Mouse (Mus musculus) left cerebral cortex, adult 2 months (tissue): Measurements from ENCODE around the gene Elob. TPM values are rescaled to one million over a fixed set of nuclear protein-coding genes. Genes with fewer than 3 reads are reported as not detected.
A peak's percentile ranks its signal among the peaks of the same experiment; 100 is the strongest.

Source experiments
- DNase-seq, 2 experiments: peaks; one replicate each; pipeline ENCODE4 v3.0.0; 2021 to 2022; ENCODE audit warnings: low spot score in 2 of 2, mixed read lengths in 1 of 2; ENCODE audit errors: extremely low spot score in 1 of 2
- H3K27ac ChIP-seq: fragments of 200-600 bp; 2 replicates; pipeline ENCODE4 v1.8.1; 2022
- H3K4me3 ChIP-seq: fragments of 200-600 bp; 2 replicates; pipeline ENCODE4 v1.8.1; 2022
- CTCF ChIP-seq: fragments of 200-600 bp; IDR thresholded peaks from 2 replicates; pipeline ENCODE4 v1.8.1; 2022; ENCODE audit warnings: antibody characterized with exemption, mild to moderate bottlenecking, moderate library complexity
- intact Hi-C: fragments of 180-260 bp; cut with DNase I; formaldehyde crosslinking; loops from one replicate; pipeline ENCODE4 v1.15.1; 2025
- long read RNA-seq, 2 experiments: library from polyadenylated mRNA; stranded (forward); transcript quantifications; one replicate each; pipeline ENCODE4 v2.0.0; 2021; ENCODE audit warnings: borderline mapping rate in 2 of 2
- total RNA-seq, 2 experiments: library from RNA; stranded (reverse); gene quantifications; 2 replicates each; pipeline ENCODE4 v1.2.3; 2021

Elob gene
- total RNA-seq: 100 to 1,000 TPM; 337 to 365 TPM
- long read RNA-seq, experiment 1, transcript Elob-201 (4 exons, 537 nt): major isoform, 162 of 194 reads
- long read RNA-seq, experiment 1, transcript Elob-202 (3 exons, 581 nt): minor isoform, 18 of 194 reads
- long read RNA-seq, experiment 1, partial matches to known transcripts: 4 of 194 reads
- long read RNA-seq, experiment 1, other reads (novel, unspliced or antisense): 2 of 194 reads
- long read RNA-seq, experiment 2, transcript Elob-201 (4 exons, 537 nt): major isoform, 109 of 134 reads
- long read RNA-seq, experiment 2, transcript Elob-202 (3 exons, 581 nt): minor isoform, 13 of 134 reads
- long read RNA-seq, experiment 2, partial matches to known transcripts: 6 of 134 reads
- long read RNA-seq, experiment 2, other reads (novel, unspliced or antisense): 1 of 134 reads

DNA sequence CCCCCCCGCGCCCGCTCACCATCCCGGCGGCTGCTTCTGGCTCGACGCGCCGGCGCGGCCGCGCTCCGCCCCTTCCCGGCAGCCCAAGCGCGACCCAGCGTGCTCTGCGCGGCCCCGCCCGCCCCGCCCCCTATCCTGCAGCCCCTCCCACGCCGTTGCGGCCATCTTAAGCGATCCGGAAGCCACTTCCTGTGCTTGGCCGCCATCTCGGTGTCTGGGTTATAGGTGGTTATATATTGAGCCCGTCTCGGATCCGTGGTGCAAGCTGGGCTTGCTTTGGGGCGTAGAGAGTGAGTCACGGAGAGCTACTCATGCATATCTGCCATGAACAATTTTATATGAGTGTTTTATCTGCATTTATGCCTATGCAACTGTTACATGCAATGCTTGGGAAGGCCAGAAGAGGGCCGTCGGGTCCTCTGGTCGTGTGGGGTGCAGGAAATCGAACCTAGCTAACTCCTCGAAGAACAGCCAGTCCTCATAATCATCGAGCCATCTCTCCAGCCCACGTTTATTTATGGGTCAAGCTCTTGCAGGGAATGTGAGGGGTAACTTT lies at the start of gene Elob:
Gene Elob (minus strand): TSS at position 73 of the 556 bp plus-strand sequence.
- peak; percentile 82 for TF ChIP-seq CTCF
- DNase-seq: peak; percentile 83 to 84
- intact Hi-C loops: loop anchor here (2.0 kb wide), 1 partner anchor 58 kb away; the partner anchor contains the start of gene Flywch1
- Histone ChIP-seq H3K27ac (peak within 1 kb of the TSS; percentile 96), H3K4me3 (peak within 1 kb of the TSS; percentile 90)

DNA sequence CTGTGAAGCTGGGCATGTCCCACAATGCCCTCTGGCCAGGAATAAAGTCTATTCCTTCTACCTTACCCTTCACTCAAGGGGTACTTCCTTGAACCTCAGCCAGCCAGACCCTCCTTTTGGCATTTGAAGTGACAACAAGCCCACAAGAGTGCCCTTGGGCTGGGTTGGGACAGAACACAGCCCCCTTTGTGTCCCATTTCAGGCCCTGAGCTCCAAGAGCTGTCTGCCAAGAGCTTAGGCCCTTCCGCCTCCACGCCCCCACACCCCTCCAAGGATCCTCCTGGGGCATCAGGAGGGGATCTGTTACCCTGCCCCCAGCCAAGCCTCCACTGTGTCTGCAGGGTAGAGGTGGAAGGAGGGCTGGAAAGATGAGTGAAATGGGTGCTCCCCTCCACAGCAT lies 48.2 kb upstream of the Elob start:
- no peak overlapping the region for H3K27ac ChIP-seq
- no peak overlapping the region for H3K4me3 ChIP-seq
- intact Hi-C loops: no loop called here
- TF ChIP-seq CTCF: no peak
- no peak for DNase-seq

DNA sequence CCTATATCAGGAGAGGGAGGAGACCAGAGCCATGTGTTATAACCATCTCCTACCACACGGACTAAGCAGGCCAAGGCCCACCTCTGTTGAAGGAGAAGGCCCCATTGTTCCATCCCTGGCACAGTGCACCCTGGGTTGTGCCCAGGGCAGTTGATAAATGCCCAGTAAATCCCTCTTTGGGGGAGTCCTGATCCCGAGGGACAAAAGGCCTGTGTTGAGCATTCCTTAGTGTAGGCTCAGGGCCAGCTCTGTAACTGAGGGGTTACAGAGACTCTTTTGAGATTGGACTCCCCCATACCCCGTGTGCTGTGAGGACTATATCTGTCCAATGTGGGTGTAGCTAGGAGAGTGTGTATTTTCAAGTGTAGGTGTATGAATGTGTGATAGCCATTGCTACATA lies 47.8 kb upstream of the Elob start:
- intact Hi-C loops: no loop called here
- DNase-seq: no peak
- no peak overlapping the region for H3K27ac ChIP-seq

DNA sequence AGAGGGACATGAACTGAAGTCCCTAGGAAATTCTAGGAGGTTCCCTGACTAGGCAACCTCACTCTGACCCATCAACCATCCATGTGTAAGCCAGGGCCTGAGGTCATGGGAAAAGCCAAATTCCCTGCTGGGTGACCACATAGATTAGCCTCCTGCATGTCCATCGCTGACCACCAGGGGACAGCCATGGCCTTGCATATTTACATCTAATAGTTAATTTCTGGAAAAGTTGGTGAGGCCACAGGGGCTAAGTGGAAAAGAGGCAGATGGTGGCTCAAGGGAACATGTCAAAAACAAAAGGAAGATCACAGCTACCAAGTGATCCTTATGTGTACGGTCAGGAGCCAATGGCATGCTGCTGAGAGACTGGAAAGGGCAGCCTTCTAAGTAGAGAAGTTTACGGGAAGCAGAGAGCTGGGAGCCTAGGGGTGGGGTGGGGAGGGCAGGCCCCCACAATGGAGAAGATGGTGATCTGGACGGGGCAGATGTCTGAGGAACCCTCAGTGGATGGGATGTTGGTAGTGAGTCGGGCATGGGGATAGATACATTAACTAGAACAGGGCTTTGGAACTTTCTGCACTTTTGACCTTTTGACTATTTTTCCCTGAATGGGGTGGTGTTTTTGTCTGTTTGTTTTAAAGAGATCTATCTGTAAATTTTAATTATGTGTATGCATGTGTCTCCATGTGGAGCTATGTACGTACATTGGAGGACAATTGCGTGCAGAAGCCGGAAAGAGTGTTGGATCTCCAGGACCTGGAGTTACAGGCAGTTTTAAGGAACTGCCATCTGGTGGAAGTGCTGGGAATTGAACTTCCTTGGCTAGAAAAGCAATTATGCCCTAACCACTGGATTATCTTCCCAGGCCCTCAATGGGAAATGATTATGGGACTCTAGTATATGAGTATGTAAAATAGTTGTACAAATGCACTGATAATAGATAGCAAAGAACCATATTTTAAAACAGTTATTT lies 45.2 kb upstream of the Elob start:
- intact Hi-C loops: loop anchor here (1.0 kb wide), 1 partner anchor 86 kb away; no protein-coding TSS in a partner anchor
- DNase-seq: peak in 1 of 2 experiments; percentile 20
- H3K27ac ChIP-seq: no peak overlapping the region

More for the DNA sequence above, 47.8 kb upstream of the Elob start:
- no peak; the same call in none of the 2 replicates for TF ChIP-seq CTCF
- no peak overlapping the region for H3K4me3 ChIP-seq

DNA sequence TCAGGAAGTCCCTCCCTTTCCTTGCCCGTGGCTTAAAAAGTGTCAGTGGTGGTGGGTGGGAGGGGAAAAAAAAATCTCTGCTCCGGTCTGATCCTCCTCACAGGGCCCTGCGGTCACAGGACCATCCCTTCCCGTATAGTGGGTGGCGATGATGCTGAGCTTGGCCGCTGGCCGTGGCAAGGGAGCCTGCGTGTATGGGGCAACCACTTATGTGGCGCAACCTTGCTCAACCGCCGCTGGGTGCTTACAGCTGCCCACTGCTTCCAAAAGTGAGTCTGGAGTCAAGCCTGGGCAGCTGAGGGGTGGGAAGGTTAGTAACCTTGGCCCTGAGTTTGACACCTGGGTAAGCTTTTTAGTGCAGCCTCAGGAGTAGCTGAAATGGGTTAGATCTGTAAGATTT lies 39.6 kb upstream of the Elob start:
- no peak for TF ChIP-seq CTCF
- H3K27ac ChIP-seq: no peak overlapping the region
- intact Hi-C loops: no loop called here
- no peak for DNase-seq
- H3K4me3 ChIP-seq: no peak overlapping the region

More for the DNA sequence above, 45.2 kb upstream of the Elob start:
- TF ChIP-seq CTCF: peak; percentile 80
- no peak overlapping the region for H3K4me3 ChIP-seq

DNA sequence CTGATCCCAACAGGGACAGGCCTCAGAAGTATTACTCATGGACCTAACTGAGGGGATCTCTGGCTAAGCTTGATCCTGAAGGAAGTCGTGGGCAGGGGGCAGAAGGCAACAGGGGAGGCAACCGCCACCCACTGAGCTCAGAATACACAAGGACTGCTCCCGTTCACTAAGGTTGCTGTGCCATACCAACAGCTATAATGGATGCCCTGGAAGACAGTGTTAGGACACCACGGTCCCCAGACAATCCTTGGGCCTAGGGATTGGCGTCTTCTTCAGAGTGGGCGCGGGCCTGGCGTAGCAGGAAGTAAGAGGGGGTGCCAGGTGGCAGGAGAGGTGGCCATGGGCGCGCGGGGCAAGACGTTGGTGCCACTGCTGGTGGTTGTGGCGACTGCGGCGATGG lies 38.8 kb upstream of the Elob start, which contains the start of gene Prss21:
Gene Prss21 (plus strand): TSS at position 301 of the 400 bp plus-strand sequence.
- intact Hi-C loops: no loop called here

DNA sequence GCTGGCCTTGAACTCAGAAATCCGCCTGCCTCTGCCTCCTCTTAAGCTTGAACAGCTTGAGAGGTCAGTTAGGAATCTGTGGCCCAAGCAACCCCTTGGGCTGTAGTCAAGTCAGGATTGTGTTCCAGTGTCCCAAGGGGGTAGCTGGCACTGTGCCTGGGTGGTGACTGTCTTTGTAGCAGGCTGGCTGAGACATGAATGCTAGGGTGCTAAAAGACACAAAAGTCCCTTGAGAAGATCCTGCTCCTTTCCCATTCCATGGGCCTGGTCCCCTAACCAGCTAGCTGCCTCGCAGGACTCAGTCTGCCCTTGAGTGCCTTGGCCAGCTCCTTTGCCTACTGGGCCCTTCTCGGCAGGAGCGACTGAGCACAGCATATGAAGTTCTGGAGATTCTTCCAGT lies 34.0 kb upstream of the Elob start:
- Histone ChIP-seq H3K4me3 (no peak overlapping the region), H3K27ac (no peak overlapping the region)
- DNase-seq: no peak
- no peak for TF ChIP-seq CTCF
- intact Hi-C loops: no loop called here

More for the DNA sequence above, 38.8 kb upstream of the Elob start, which contains the start of gene Prss21:
- no peak for TF ChIP-seq CTCF
- no peak for DNase-seq
- Histone ChIP-seq H3K27ac (no peak within 1 kb of the TSS), H3K4me3 (no peak within 1 kb of the TSS)

DNA sequence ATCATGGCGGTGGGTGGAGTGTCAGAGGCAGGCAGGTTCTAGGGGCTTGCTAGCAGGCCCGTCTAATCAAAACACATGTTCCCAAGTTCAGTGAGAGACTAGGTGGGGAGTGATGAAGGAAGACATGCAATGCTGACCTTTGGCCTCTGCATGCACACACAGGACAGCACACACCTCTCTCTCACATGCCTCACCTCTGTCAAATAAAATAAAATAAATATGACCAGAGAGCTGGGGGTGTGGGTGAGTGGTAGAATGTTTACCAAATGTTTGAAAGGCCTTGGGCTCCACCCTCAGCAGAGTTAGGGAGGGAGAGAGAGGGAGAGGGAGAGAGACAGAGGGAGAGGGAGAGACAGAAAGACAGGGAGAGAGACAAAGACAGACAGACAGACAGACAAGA lies 29.0 kb upstream of the Elob start:
- no peak overlapping the region for H3K27ac ChIP-seq
- TF ChIP-seq CTCF: no peak
- no peak overlapping the region for H3K4me3 ChIP-seq
- intact Hi-C loops: no loop called here
- no peak for DNase-seq

DNA sequence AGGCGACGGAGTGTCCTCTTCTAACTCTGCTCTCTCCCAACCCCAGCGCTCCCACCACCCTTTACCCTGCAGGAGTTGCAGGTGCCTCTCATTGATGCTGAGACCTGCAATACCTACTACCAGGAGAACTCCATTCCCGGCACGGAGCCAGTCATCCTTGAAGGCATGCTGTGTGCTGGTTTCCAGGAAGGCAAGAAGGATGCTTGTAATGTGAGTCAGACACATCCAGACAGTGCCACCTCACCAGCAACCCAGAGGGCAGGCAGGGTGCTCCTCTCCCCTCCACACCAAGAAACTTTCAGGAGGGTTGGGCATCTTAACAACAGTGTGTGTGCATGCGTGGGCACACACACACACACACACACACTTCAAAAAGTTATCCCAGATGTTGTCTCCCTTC lies 28.3 kb upstream of the Elob start:
- no peak overlapping the region for H3K4me3 ChIP-seq
- no peak for TF ChIP-seq CTCF
- no peak overlapping the region for H3K27ac ChIP-seq
- intact Hi-C loops: no loop called here
- no peak for DNase-seq

DNA sequence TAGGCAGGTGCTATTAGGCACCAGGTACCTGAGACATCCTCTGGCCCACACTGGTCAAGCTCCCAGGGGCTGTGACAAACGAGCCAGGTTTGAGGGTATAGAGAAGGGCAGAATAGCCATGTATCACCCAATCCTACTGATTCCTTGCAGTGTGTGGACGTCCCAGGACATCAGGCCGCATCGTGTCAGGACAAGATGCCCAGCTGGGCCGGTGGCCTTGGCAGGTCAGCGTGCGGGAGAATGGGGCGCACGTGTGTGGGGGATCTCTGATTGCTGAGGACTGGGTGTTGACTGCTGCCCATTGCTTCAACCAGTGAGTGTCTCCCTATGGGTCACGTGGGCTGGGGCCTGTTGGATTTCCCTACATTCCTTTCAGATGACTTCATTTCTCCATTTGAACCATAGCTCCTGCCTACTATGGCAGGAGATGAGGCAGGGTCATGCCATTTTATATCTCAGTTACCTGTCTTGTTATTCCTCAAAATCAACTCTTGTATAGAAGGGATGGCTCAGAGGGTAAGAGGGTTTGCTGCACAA lies 25.4 kb upstream of the Elob start:
- intact Hi-C loops: no loop called here
- DNase-seq: no peak
- Histone ChIP-seq H3K27ac (no peak overlapping the region), H3K4me3 (no peak overlapping the region)
- TF ChIP-seq CTCF: no peak

DNA sequence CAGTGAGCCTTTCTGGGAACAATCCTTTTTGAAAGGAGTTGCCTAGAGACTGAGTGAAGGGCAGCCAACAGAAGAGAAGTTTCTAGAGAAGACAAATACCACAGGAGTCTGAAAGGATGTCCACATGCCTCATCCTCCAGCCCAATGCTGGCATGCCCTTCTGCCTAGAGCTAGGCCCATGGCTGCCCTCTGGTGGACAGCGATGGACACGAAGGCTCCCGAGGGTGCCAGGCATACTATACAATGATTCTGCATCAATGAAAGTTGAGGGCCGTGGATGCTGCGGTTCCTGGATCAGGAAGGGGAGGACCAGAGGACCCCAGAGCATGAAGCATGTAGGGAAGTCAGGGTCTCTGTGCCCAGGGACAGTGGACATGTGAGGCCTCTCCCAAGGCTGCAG lies 24.4 kb upstream of the Elob start:
- no peak for DNase-seq
- no peak overlapping the region for H3K4me3 ChIP-seq
- intact Hi-C loops: no loop called here

More for the DNA sequence above, 24.4 kb upstream of the Elob start:
- H3K27ac ChIP-seq: no peak overlapping the region
- TF ChIP-seq CTCF: peak; percentile 42
